Mouse (Mus musculus) intestine, embryonic 14.5 days (tissue): ENCODE measurements around the gene Ly6g6c. TPM values are rescaled to one million over a fixed set of nuclear protein-coding genes. Genes with fewer than 3 reads are reported as not detected.

ENCODE experiments used
- ATAC-seq: fragments of 200-750 bp; cut with Nextera tagmentation; replicated peaks from 2 replicates; pipeline ENCODE4 v1.8.0; 2017; ENCODE audit warnings: low read depth, moderate number of reproducible peaks, moderate TSS enrichment, moderate library complexity; ENCODE audit not compliant: low FRiP score, low TSS enrichment
- DNase-seq: peaks from one replicate; pipeline ENCODE4 v3.0.0-alpha.2; 2018; ENCODE audit warnings: low spot score
- H3K27ac ChIP-seq: fragments of 300-500 bp; sonication (generic); 2 replicates; pipeline ENCODE4 v1.5.1; 2014; ENCODE audit warnings: low read depth, mild to moderate bottlenecking, control low read depth
- H3K27me3 ChIP-seq: fragments of 300-500 bp; sonication (generic); replicated peaks from 2 replicates; pipeline ENCODE4 v1.6.1; 2014; ENCODE audit warnings: low read length, control low read depth; ENCODE audit not compliant: control insufficient read depth, insufficient read depth
- H3K36me3 ChIP-seq: fragments of 300-500 bp; sonication (generic); 2 replicates; pipeline ENCODE4 v1.6.1; 2014; ENCODE audit warnings: low read length, control low read depth; ENCODE audit not compliant: control insufficient read depth, insufficient read depth
- H3K4me1 ChIP-seq: fragments of 300-500 bp; sonication (generic); replicated peaks from 2 replicates; pipeline ENCODE4 v1.6.1; 2014; ENCODE audit warnings: low read length, control low read depth, mixed read lengths; ENCODE audit not compliant: control insufficient read depth, insufficient read depth
- H3K4me2 ChIP-seq: fragments of 300-500 bp; sonication (generic); 2 replicates; pipeline ENCODE4 v1.6.1; 2014; ENCODE audit warnings: low read length
- H3K4me3 ChIP-seq: fragments of 300-500 bp; sonication (generic); 2 replicates; pipeline ENCODE4 v1.5.1; 2014; ENCODE audit warnings: low read depth, low read length, control low read depth, mixed read lengths
- H3K9ac ChIP-seq: fragments of 300-500 bp; sonication (generic); 2 replicates; pipeline ENCODE4 v1.6.1; 2014; ENCODE audit warnings: mild to moderate bottlenecking, low read length
- H3K9me3 ChIP-seq: fragments of 300-500 bp; sonication (generic); 2 replicates; pipeline ENCODE4 v1.6.1; 2016; ENCODE audit warnings: low read length, control low read depth; ENCODE audit not compliant: control insufficient read depth
- WGBS: fragments of 180-500 bp; shearing (Covaris S2); extraction: QIAGEN DNeasy Blood & Tissue Kit; methylation state at CpG from one replicate; pipeline ENCODE4 v1.1.7; 2014; 5-methylcytosine and 5-hydroxymethylcytosine counted together
- polyA plus RNA-seq: library from polyadenylated mRNA; unstranded; fragments of >200 nt; fragmentation: Nextera tagmentation; extraction: Ambion mirVana; gene quantifications from 2 replicates; pipeline ENCODE4 v1.2.1, GENCODE M21; 2014

The Ly6g6c gene
- polyA plus RNA-seq, 1 experiment from 2014 or later = not detected

DNA sequence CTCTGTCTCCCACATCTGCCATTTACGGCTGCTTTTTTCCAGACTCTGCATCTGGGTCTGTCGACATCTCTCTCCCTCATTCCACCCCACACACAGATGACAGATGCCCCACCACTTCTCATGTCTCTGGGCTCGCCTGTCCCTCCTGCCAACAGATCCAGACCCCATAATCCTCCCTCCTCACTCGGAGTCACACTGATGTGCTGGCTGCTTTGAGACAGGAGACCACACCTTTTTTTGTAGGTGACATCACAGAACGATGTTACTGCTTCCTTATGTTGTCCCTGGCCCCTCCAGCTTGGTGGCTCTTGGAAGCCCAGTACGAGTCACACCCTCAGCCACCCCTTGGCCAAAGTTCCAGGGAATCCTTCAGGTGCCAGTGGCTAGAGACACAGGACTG, 15.1 kb downstream of the Ly6g6c start:
- DNase-seq (no peak), ATAC-seq (no peak)
- Histone ChIP-seq H3K4me1 (peaks cover 6% of the 10 kb centered on the region; the same call in 1 of the 2 replicates), H3K9me3 (no peaks in the 10 kb centered on the region), H3K4me3 (no peak overlapping the region), H3K9ac (no peak overlapping the region), H3K27ac (peak overlapping the region; percentile 43; the same call in 1 of the 2 replicates), H3K27me3 (no peaks in the 10 kb centered on the region), H3K4me2 (no peak overlapping the region), H3K36me3 (no peaks in the 10 kb centered on the region)
- WGBS = 35% methylated on average over 6 of the region's 6 CpGs

- peaks cover 6% of the 10 kb centered on the region; the same call in 1 of the 2 replicates for H3K4me1 ChIP-seq
- 86% methylated on average over 4 of the region's 4 CpGs for WGBS
- H3K27ac ChIP-seq = no peak overlapping the region
- DNase-seq (no peak), ATAC-seq (no peak)
- H3K9me3 ChIP-seq = no peaks in the 10 kb centered on the region
- H3K36me3 ChIP-seq = no peaks in the 10 kb centered on the region
- H3K9ac ChIP-seq = no peak overlapping the region
- no peak overlapping the region for H3K4me2 ChIP-seq
- no peaks in the 10 kb centered on the region for H3K27me3 ChIP-seq
- H3K4me3 ChIP-seq = no peak overlapping the region
These were observed 15.5 kb downstream of the Ly6g6c start for GRCm38 (mm10) chr17:35080710-35081109.

DNA sequence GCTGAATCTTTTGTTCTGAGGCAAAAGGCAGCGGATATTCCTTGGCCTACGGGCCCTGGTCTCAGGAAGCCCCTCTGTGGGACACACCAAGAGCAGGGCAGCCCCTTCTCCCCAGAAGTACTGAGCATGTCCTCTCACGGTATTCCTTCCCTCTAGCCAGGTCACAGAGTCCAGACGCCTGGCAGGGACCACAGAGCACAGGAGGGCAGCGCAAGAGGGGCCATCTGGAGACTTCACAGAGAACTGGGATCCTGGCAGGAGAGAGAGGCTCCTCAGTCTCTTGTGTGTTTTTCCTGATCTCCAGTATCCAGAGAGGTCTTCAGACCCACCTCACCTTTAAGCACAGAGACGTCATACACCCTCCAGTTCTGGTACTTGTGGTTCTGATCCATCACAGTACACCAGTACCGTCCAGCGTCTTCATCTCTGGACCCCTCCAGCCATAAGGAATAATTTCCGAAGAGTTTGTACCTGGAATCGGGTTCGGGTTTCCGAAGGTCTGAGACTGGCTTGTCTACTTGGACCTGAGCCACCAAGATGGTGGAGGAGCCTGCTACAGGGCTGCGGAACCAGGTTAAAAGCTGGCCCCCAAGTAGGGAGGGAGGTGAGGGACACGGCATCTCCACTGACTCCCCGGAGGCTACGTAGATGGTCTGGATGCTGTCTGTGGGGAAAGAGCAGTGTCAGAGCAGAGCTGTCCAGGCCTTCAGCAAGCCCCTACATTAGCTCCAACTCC, 17.8 kb downstream of the Ly6g6c start:
- DNase-seq = no peak
- H3K4me1 ChIP-seq = 0 out of 2 replicates have a peak, but pooled peaks cover 2% of the 10 kb centered on the region
- no peaks in the 10 kb centered on the region for H3K36me3 ChIP-seq
- H3K27me3 ChIP-seq = no peaks in the 10 kb centered on the region
- no peak overlapping the region for H3K4me2 ChIP-seq
- H3K4me3 ChIP-seq = no peak overlapping the region
- H3K27ac ChIP-seq = no peak overlapping the region
- no peak for ATAC-seq
- H3K9ac ChIP-seq = no peak overlapping the region
- WGBS = 82% methylated on average over 16 of the region's 16 CpGs
- H3K9me3 ChIP-seq = no peaks in the 10 kb centered on the region

DNA sequence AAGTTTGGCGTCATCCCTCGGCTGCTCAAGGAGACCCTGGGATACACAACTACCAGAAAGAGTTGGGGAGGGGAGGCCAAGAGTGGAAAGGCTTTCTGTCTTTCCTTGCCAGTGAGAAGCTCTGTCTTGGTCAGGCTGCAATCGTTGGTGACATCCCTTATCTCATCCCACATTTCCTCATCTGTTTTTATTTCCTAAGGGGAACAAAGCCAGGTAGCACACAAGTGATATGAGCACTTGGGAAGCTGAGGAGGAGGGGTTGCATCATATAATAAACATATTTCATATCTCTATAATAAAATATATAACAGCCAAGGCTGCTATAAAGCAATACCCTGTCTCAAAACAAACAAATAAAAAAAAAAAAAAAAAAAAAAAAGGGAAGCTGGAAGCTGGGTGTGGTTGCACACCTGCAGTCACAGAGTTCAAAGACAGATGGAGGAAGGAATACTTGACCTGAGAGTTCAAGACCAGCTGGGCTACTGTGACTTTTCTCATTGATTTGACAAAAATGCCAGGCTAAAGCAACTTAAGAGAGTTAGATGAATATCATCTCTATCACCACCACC, 18.8 kb downstream of the Ly6g6c start:
- H3K9me3 ChIP-seq = no peaks in the 10 kb centered on the region
- DNase-seq (no peak), ATAC-seq (no peak)
- H3K27me3 ChIP-seq = no peaks in the 10 kb centered on the region
- H3K27ac ChIP-seq = no peak overlapping the region
- 73% methylated on average over 3 of the region's 3 CpGs for WGBS
- no peaks in the 10 kb centered on the region for H3K4me1 ChIP-seq
- no peaks in the 10 kb centered on the region for H3K36me3 ChIP-seq
- no peak overlapping the region for H3K9ac ChIP-seq
- no peak overlapping the region for H3K4me3 ChIP-seq
- H3K4me2 ChIP-seq = no peak overlapping the region

GRCm38 (mm10) chr17:35085208-35085865, 20.1 kb downstream of the Ly6g6c start, which contains the start of gene Ly6g6f:
Gene Ly6g6f, minus strand, starts transcription at chr17:35085610.
- Histone ChIP-seq H3K4me3 (no peak within 1 kb of the TSS), H3K4me2 (no peak within 1 kb of the TSS), H3K36me3 (no peaks in the 10 kb centered on the region), H3K4me1 (peaks cover 6% of the 10 kb centered on the region; the same call in 1 of the 2 replicates), H3K9ac (no peak within 1 kb of the TSS), H3K27ac (no peak within 1 kb of the TSS), H3K27me3 (no peaks in the 10 kb centered on the region), H3K9me3 (no peaks in the 10 kb centered on the region)
- 67% methylated on average over 7 of the region's 7 CpGs for WGBS
- DNase-seq (no peak), ATAC-seq (no peak)

DNA sequence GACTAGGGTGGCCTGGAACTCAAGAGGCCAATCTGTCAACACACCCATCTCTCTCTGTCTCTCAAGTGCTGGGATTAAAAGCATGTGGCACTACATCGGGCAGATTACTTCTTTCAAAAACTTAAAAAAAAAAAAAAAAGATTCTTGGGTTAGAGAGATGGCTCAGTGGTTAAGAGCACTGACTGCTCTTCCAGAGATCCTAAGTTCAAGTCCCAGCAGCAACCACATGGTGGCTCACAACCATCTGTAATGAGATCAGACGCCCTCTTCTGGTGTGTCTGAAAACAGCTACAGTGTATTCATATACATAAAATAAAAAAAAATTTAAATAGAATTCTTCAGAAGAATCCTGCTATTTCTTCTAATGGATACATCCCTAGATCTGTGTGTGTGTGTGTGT, 23.0 kb downstream of the Ly6g6c start:
- Histone ChIP-seq H3K9ac (no peak overlapping the region), H3K4me2 (no peak overlapping the region), H3K4me3 (no peak overlapping the region), H3K27ac (no peak overlapping the region), H3K9me3 (no peaks in the 10 kb centered on the region), H3K4me1 (peaks cover 11% of the 10 kb centered on the region; the same call in 1 of the 2 replicates), H3K27me3 (no peaks in the 10 kb centered on the region), H3K36me3 (peaks cover 22% of the 10 kb centered on the region)
- DNase-seq (no peak), ATAC-seq (no peak)
- WGBS = 62% methylated on average over 2 of the region's 2 CpGs

GRCm38 (mm10) chr17:35088825-35089644, 23.8 kb downstream of the Ly6g6c start, which contains the start of gene Abhd16a:
Gene Abhd16a, plus strand, starts transcription at chr17:35089263.
- H3K4me2 ChIP-seq = peak within 1 kb of the TSS; percentile 84
- peak within 1 kb of the TSS; percentile 98 for H3K27ac ChIP-seq
- peak; percentile 96 for ATAC-seq
- peak within 1 kb of the TSS; percentile 89 for H3K9ac ChIP-seq
- peak; percentile 97 for DNase-seq
- H3K36me3 ChIP-seq = peaks cover 29% of the 10 kb centered on the region
- H3K9me3 ChIP-seq = no peaks in the 10 kb centered on the region
- H3K27me3 ChIP-seq = no peaks in the 10 kb centered on the region
- H3K4me3 ChIP-seq = peak within 1 kb of the TSS; percentile 62
- 4% methylated on average over 58 of the region's 67 CpGs for WGBS
- peaks cover 11% of the 10 kb centered on the region; the same call in 1 of the 2 replicates for H3K4me1 ChIP-seq
